Mouse (Mus musculus) layer of hippocampus, adult 2 months (tissue): ENCODE results near the gene H3f3a. TPM values are rescaled to one million over a fixed set of nuclear protein-coding genes. Genes with fewer than 3 reads are reported as not detected.

ENCODE experiments used
- DNase-seq, 2 experiments: peaks; one replicate each; pipeline ENCODE4 v3.0.0; 2022; ENCODE audit warnings: low spot score in 2 of 2
- H3K27ac ChIP-seq: fragments of 200-600 bp; 2 replicates; pipeline ENCODE4 v1.8.1; 2022
- H3K4me3 ChIP-seq: fragments of 200-600 bp; 2 replicates; pipeline ENCODE4 v1.8.1; 2022; ENCODE audit warnings: mild to moderate bottlenecking
- CTCF ChIP-seq: fragments of 200-600 bp; conservative IDR thresholded peaks from 2 replicates; pipeline ENCODE4 v1.8.1; 2022; ENCODE audit warnings: antibody characterized with exemption, mild to moderate bottlenecking, moderate library complexity
- total RNA-seq, 2 experiments: library from RNA; stranded (reverse); gene quantifications; 2 replicates each; pipeline ENCODE4 v1.2.3; 2021

Gene H3f3a
- total RNA-seq, 2 experiments from 2014 or later: 319 to 351 TPM

- H3K4me3 ChIP-seq: peak overlapping the region; percentile 83
- peak overlapping the region; percentile 98 for H3K27ac ChIP-seq
- TF ChIP-seq CTCF: no peak
- peak; percentile 92 to 97 for DNase-seq
Measured at GRCm38 (mm10) chr1:180813409-180813884, 296 bp downstream of the H3f3a start.

- TF ChIP-seq CTCF: no peak
- DNase-seq: peak in 1 of 2 experiments; percentile 53
- Histone ChIP-seq H3K4me3 (peak overlapping the region; percentile 81), H3K27ac (peak overlapping the region; percentile 96)
Measured at GRCm38 (mm10) chr1:180812463-180813408, 1.0 kb downstream of the H3f3a start.

DNA sequence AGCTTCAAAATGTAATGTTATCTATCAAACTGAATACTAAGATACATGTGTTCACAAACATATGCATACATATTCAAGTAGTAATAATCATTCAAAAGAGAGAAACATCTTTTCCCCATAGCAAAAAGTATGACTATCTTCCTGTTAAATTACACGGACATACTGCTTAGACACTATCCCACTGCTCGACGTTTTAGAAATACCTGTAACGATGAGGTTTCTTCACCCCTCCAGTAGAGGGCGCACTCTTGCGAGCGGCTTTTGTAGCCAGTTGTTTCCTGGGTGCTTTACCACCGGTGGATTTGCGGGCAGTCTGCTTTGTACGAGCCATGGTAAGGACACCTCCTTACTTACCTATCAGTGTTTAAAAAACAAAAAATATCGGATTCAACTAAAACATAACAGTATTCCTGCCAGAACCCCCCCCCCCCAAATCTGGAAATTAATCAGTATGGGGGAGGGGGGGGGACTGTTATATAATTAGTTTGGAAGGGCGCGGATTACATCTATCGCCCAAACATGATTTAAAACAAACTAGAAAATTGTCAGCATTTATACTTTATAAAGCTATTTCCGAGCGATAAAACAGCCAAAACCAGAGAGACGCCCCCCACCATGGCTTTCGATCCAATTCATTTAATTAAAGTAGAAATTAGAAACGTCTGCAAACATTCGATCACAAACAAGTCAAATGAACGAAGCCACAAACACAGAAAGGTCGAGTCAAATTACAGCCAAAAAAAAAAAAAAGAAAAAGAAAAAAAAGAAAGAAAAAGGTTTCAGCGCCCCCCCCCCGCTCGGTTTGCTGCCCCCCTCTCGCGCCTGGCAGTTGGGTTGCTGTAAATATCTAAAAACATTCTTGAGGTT is 1.9 kb downstream of the H3f3a start:
- H3K27ac ChIP-seq: peak overlapping the region; percentile 96
- no peak for DNase-seq
- H3K4me3 ChIP-seq: peak overlapping the region; percentile 81
- peak; percentile 80 for TF ChIP-seq CTCF

DNA sequence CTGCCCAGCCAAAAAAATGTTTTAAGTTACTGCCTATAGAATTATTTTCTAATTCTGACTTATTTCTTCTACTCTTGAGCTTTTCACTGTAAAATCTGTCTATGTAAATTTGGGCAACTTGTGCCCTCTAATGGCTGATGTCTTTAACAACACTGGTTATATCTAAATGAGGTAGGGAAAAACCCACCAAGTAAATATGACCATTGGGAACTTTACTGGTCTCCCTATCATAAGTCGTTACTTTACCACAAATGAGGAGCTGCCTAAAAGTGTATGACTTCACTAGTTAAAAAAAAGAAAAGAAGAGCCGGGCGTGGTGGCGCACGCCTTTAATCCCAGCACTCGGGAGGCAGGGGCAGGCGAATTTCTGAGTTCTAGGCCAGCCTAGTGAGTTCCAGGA is 2.8 kb downstream of the H3f3a start:
- H3K27ac ChIP-seq: no peak overlapping the region
- H3K4me3 ChIP-seq: peak overlapping the region; percentile 81
- no peak for DNase-seq
- peak; percentile 69 for TF ChIP-seq CTCF

DNA sequence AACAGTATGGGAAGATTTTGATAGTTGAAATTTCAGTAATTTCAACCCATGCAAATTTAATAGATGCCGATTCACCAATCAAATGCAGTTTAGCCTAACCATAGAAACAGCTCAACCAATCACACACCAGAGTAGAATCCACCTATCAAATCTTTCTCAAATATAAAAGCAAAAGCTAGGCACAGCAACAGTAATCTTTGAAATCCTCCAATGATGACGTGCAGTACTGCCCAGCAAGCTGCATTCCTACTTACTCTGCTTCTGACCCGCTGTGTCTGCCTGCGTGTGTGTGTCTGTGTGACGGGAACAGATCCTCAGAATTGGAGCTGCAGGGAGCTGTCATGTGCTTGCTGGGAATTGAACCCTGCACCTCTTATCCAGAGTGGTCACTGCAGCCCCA is 4.9 kb downstream of the H3f3a start:
- no peak for DNase-seq
- TF ChIP-seq CTCF: no peak
- no peak overlapping the region for H3K27ac ChIP-seq
- no peak overlapping the region; the same call in 1 of the 2 replicates for H3K4me3 ChIP-seq

DNA sequence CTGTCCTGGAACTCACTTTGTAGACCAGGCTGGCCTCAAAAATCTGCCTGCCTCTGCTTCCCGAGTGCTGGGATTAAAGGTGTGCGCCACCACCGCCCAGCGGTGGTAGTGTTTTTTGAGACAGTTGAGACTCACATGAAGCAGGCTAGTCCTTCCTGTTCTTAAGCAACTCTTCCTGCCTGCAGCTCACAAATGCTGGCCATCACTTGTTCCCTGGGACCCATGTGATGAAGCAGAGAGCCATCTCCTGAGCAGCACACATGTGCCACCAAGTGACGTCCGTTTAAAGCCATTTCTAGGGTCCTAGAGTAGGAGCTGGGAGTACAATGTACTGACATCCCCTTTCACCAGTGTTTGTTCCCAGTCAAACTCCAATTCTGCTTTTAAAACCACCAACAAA is 9.9 kb downstream of the H3f3a start:
- no peak for DNase-seq
- Histone ChIP-seq H3K27ac (no peak overlapping the region), H3K4me3 (no peak overlapping the region)
- no peak for TF ChIP-seq CTCF

- Histone ChIP-seq H3K4me3 (no peak overlapping the region), H3K27ac (no peak overlapping the region)
- no peak for DNase-seq
- no peak for TF ChIP-seq CTCF
Measured at GRCm38 (mm10) chr1:180801466-180801994, 12.2 kb downstream of the H3f3a start.

- no peak for TF ChIP-seq CTCF
- no peak overlapping the region for H3K4me3 ChIP-seq
- DNase-seq: no peak
- no peak overlapping the region for H3K27ac ChIP-seq
Measured at GRCm38 (mm10) chr1:180800814-180801213, 12.9 kb downstream of the H3f3a start.

- Histone ChIP-seq H3K4me3 (no peak overlapping the region), H3K27ac (no peak overlapping the region)
- no peak for TF ChIP-seq CTCF
- DNase-seq: no peak
Measured at GRCm38 (mm10) chr1:180800022-180800421, 13.7 kb downstream of the H3f3a start.

DNA sequence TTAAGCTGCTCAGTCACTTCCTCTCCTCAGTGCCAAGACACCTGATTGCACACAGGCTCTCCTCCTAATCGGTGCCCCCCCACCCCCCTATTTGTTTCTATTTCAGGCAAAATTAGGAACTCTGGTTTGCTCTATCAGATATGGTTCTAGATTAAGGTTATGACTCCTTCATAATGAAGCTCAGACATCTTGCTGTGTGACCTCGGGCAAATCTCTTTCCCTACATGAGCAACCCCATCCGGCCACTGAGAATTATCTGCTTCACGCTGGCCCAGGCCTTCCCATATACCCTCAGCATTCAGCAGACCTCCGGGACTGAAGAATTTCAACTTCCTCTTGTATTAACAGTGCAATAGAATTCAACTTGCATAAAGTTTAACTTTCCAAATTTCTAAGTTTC is 14.5 kb downstream of the H3f3a start:
- no peak for TF ChIP-seq CTCF
- H3K4me3 ChIP-seq: no peak overlapping the region
- H3K27ac ChIP-seq: no peak overlapping the region
- no peak for DNase-seq

GRCm38 (mm10) chr1:180798660-180799059 is 15.1 kb downstream of the H3f3a start:
- no peak for DNase-seq
- H3K4me3 ChIP-seq: no peak overlapping the region
- TF ChIP-seq CTCF: no peak
- no peak overlapping the region for H3K27ac ChIP-seq

DNA sequence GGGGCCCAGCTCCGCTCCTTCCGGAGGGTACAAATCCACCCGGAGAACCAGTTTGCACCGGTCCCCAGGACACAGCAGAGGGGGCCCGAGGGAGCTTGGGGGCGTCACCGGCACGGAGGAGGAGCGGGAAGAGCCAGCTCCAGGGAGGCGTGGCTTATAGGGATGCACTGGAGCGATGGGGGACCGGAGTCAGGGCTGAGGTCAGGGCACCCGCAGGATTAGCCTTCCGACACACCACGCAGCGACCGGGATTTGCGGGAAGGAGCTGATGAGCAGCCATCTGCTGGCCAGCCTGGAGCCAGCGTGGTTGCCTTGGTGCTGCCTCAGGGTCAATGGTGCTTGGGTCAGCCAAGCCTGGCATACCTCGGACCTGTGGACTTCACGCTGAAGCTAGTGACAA is 19.6 kb downstream of the H3f3a start:
- no peak overlapping the region for H3K27ac ChIP-seq
- no peak for DNase-seq
- peak overlapping the region; percentile 39 for H3K4me3 ChIP-seq
- no peak for TF ChIP-seq CTCF

DNA sequence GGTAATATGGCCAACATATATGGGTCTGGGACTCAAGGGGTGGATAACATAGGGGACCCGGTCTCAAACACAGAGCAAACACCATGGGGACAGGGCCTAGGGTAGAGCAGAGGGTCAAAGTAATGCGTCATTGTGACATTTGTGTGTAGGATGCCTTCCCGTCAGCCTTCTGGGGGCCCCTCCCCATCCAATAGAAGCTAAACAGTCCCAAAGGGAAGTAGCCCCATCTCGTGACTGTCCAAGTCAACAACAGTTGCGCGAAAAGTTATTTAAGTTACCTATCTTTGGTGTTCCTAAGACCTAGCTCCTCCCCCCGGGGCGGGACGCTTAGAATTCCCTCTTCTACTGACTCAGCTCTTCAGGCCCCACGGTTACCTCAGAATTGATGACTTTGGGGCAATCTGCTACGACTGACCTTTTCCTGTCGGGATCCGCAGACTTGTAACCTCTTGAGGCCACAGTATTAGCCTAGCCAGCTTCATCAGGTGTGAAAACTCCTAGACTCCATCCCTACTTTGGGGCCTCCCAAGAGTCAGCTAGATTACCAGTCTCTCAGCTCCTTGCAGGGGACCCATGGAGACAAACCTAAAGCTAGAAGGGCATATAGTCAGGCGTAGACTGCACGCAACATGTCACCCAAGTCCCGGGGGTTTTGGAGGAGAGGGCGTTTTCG is 20.2 kb downstream of the H3f3a start:
- no peak overlapping the region for H3K27ac ChIP-seq
- no peak for DNase-seq
- no peak for TF ChIP-seq CTCF
- H3K4me3 ChIP-seq: peak overlapping the region; percentile 39
